ENCODE assay signal across 10 mouse cellular contexts in genomic region chr10:76642628-76643434, GRCm38 (mm10). TPM values are rescaled to one million over a fixed set of nuclear protein-coding genes. Genes with fewer than 3 reads are reported as not detected.
DNase-seq lines count a peak whose midpoint lies in the region; ATAC-seq and TF ChIP-seq lines count a peak whose summit lies in the region.
"Had no signal": no experiment of that assay in that cellular context is flagged by ENCODE, and none has a peak within 500 bp of the region (broad histone marks: within the 10 kb centered on the region; RNA-seq: fewer than 3 reads in every experiment).

No protein-coding gene starts in this region.

- H3K36me3 ChIP-seq in testis, adult 2 months (ENCODE audit: control insufficient read depth, insufficient read depth, low read length), result no peaks in the 10 kb centered on the region
- H3K36me3 ChIP-seq in forebrain, postnatal 0 days (ENCODE audit: insufficient read depth), result no peaks in the 10 kb centered on the region
- H3K36me3 ChIP-seq: forebrain, embryonic 12.5 days had no signal

- peak; percentile 15 for DNase-seq in adrenal gland, adult 2 months
- no peak for DNase-seq in adrenal gland, adult 8-10 months
- peak; percentile 53 for DNase-seq in ovary, postnatal 36 days (ENCODE audit: low spot score)
- no peak for DNase-seq in ovary, adult 18-20 months (ENCODE audit: low spot score)
- DNase-seq in left cerebral cortex, postnatal 14 days (ENCODE audit: low spot score in 2 of 2), result peak; percentile 37 to 75
- no peak for DNase-seq in forebrain, postnatal 0 days

- TF ChIP-seq CTCF in testis, adult 2 months (IDR thresholded peaks at IDR 0.05; ENCODE audit: control insufficient read depth, insufficient read depth, insufficient replicate concordance, low read depth, low read length), result no peak
- TF ChIP-seq CTCF in forebrain, postnatal 0 days (IDR thresholded peaks at IDR 0.05; ENCODE audit: low read depth), result no peak

- H3K9ac ChIP-seq in forebrain, postnatal 0 days, result no peak overlapping the region
- H3K9ac ChIP-seq: forebrain, embryonic 12.5 days; liver, embryonic 14.5 days had no signal

- H3K27me3 ChIP-seq in testis, adult 2 months (ENCODE audit: control insufficient read depth, insufficient read depth, low read length), result no peaks in the 10 kb centered on the region
- no peaks in the 10 kb centered on the region for H3K27me3 ChIP-seq in forebrain, postnatal 0 days (ENCODE audit: insufficient read depth, low read length)
- H3K27me3 ChIP-seq: forebrain, embryonic 12.5 days had no signal

- H3K27ac ChIP-seq in testis, adult 2 months (ENCODE audit: control insufficient read depth, insufficient read depth, low read depth, low read length), result peak overlapping the region; percentile 51
- no peak overlapping the region for H3K27ac ChIP-seq in forebrain, postnatal 0 days (ENCODE audit: low read depth, low read length)
- H3K27ac ChIP-seq: forebrain, embryonic 12.5 days; liver, embryonic 14.5 days had no signal

- H3K4me2 ChIP-seq in forebrain, postnatal 0 days (ENCODE audit: low read depth), result no peak overlapping the region
- H3K4me2 ChIP-seq: forebrain, embryonic 12.5 days had no signal

- TF ChIP-seq POLR2A in testis, adult 2 months (IDR thresholded peaks at IDR 0.05; ENCODE audit: control insufficient read depth, low read depth, low read length), result no peak

- WGBS in forebrain, postnatal 0 days, result 81% methylated on average over 9 of the region's 9 CpGs

- intact Hi-C loops in left cerebral cortex, postnatal 14 days (cut with DNase I), result no loop called here

- ATAC-seq in forebrain, postnatal 0 days, result no peak
- no peak for ATAC-seq in megakaryocyte-erythroid progenitor cell, adult 5-6 weeks (replicated peaks; ENCODE audit: low FRiP score, low TSS enrichment, poor library complexity, severe bottlenecking)

- H3K4me3 ChIP-seq in testis, adult 2 months (ENCODE audit: control insufficient read depth, low read depth, low read length), result no peak overlapping the region
- no peak overlapping the region for H3K4me3 ChIP-seq in forebrain, postnatal 0 days (ENCODE audit: low read depth, low read length)
- H3K4me3 ChIP-seq: forebrain, embryonic 12.5 days had no signal

- H3K4me1 ChIP-seq in testis, adult 2 months (ENCODE audit: control insufficient read depth, insufficient read depth, low read length), result no peaks in the 10 kb centered on the region
- no peaks in the 10 kb centered on the region for H3K4me1 ChIP-seq in forebrain, postnatal 0 days (ENCODE audit: insufficient read depth)
- H3K4me1 ChIP-seq: forebrain, embryonic 12.5 days had no signal

- H3K9me3 ChIP-seq in forebrain, postnatal 0 days (ENCODE audit: low read length), result no peaks in the 10 kb centered on the region
- H3K9me3 ChIP-seq: forebrain, embryonic 12.5 days had no signal

RNA-seq across cellular contexts. Expression of gene Col6a2, which starts 19.4 kb away (rescaled TPM):
- total RNA-seq in adrenal gland, adult 2 months (2021), result 10 to 100 TPM; 27.6 to 44.6 TPM
- 46.9 and 47.6 TPM in 2 replicates for polyA plus RNA-seq in adrenal gland, adult 2 months (2012; rRNA removed)
- 10 to 100 TPM; 18.2 to 48.1 (median 25.2) TPM for total RNA-seq in adrenal gland, adult 8-10 months (2022)
- total RNA-seq in left cerebral cortex, postnatal 14 days (2021), result 10 to 100 TPM; 15.6 to 16.4 TPM
- polyA plus RNA-seq in testis, adult 2 months (2012; rRNA removed), result 10.9 and 16.2 TPM in 2 replicates
- 13.5 and 21.5 TPM in 2 replicates for total RNA-seq in forebrain, postnatal 0 days (2014; rRNA removed)
- 10.4 and 11.6 TPM in 2 replicates for polyA plus RNA-seq in forebrain, postnatal 0 days (2015; fragmentation: Nextera tagmentation; extraction: Ambion mirVana)
- 0.70 TPM in 1 of 2 replicates, not detected in the other for total RNA-seq in megakaryocyte-erythroid progenitor cell, adult 5-6 weeks (2014; fragmentation: Nextera tagmentation)
- total RNA-seq in megakaryocyte-erythroid progenitor cell, adult 5-6 weeks (2017), result not detected in 2 replicates

Comparison
In these comparisons a context has a peak if more than half of its experiments do, and no peak if none do; other contexts are left out.
1. DNase-seq: peak in adrenal gland, adult 2 months (single experiment), ovary, postnatal 36 days (single experiment) and left cerebral cortex, postnatal 14 days (2 of 2); none in adrenal gland, adult 8-10 months (single experiment), ovary, adult 18-20 months (single experiment) and forebrain, postnatal 0 days (single experiment).